Mouse (Mus musculus): ENCODE data around the gene Pcp4. TPM values are rescaled to one million over a fixed set of nuclear protein-coding genes. Genes with fewer than 3 reads are reported as not detected.

The Pcp4 gene
- polyA plus RNA-seq, 1 experiment = not detected

GRCm38 (mm10) chr16:96559796-96560195, 92.4 kb downstream of the Pcp4 start:
- H3K4me1 ChIP-seq (ENCODE audit: control insufficient read depth, insufficient read depth, low read length) = no peaks in the 10 kb centered on the region
- H3K4me3 ChIP-seq (ENCODE audit: control insufficient read depth, low read depth, low read length) = no peak overlapping the region
- H3K27me3 ChIP-seq (ENCODE audit: control insufficient read depth, insufficient read depth, low read length) = no peaks in the 10 kb centered on the region
- TF ChIP-seq POLR2A (IDR thresholded peaks at IDR 0.05; ENCODE audit: control insufficient read depth, low read depth, low read length) = no peak
- no peak for TF ChIP-seq CTCF (IDR thresholded peaks at IDR 0.05; ENCODE audit: control insufficient read depth, insufficient read depth, insufficient replicate concordance, low read depth, low read length)
- H3K36me3 ChIP-seq (ENCODE audit: control insufficient read depth, insufficient read depth, low read length) = no peaks in the 10 kb centered on the region
- H3K27ac ChIP-seq (ENCODE audit: control insufficient read depth, insufficient read depth, low read depth, low read length) = no peak overlapping the region

DNA sequence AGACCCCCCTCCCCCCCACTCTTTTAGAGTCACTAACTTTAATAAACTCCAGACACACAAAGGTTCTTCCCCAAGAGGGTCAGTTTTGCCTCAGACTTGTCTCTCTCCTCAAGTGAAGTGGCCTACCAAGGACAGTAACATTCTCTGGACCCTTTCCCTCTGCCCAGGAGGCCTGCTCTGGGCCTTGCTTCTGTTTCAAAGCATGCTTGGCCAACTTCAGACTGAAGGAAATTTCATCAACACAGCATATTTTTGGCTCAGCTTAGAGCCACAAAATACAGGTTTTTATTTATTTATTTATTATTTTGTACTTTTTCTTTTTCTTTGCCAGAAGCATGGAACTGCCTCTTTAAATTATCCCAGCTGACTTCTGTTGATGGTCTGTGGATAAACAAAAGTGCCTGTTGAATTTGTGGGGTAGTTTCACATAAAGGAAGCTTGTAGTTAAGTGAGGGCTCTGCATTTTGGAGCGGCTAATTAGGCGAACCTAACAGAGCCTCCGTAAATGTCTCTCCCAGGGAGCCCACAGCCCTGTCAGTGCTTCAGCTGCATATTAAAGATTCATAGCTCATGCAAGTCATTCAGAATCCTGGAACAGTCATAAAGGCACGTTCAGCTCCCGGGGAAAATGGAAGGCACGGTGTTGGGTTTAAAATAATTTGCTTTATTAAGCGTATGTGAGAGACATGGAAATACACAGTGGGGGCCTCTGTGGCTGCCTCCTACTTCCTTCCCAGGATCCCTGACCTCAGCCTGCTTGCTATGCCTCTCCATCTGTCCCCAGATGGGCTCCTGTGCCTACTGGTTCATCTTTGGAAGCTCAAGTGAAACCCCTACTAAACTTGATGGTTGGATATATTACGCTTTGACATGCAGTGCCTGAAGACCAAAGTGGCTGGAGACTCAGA, 96.2 kb downstream of the Pcp4 start:
- no peaks in the 10 kb centered on the region for H3K4me1 ChIP-seq (ENCODE audit: control insufficient read depth, insufficient read depth, low read length)
- H3K27me3 ChIP-seq (ENCODE audit: control insufficient read depth, insufficient read depth, low read length) = no peaks in the 10 kb centered on the region
- H3K4me3 ChIP-seq (ENCODE audit: control insufficient read depth, low read depth, low read length) = no peak overlapping the region
- no peaks in the 10 kb centered on the region for H3K36me3 ChIP-seq (ENCODE audit: control insufficient read depth, insufficient read depth, low read length)
- H3K27ac ChIP-seq (ENCODE audit: control insufficient read depth, insufficient read depth, low read depth, low read length) = no peak overlapping the region
- no peak for TF ChIP-seq POLR2A (IDR thresholded peaks at IDR 0.05; ENCODE audit: control insufficient read depth, low read depth, low read length)
- TF ChIP-seq CTCF (IDR thresholded peaks at IDR 0.05; ENCODE audit: control insufficient read depth, insufficient read depth, insufficient replicate concordance, low read depth, low read length) = no peak

DNA sequence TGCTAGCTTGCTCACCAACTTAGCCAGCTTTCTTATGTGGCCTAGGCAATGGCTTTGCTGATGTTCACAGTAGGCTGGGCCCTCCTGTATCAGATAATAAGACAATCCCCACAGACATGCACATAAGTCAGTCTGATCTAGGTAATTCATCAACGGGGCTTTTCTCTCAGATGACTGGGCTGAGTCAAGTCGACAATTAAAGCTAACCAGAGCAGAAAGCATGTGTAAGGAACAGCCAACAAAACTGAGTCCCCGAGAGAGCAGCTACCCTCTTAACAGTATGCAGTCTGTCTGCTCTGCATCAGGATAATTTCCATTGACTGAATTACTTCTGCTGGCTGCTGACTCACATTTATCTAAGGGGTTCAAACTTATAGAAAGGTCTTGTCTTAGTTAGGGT, 100.0 kb downstream of the Pcp4 start:
- TF ChIP-seq POLR2A (IDR thresholded peaks at IDR 0.05; ENCODE audit: control insufficient read depth, low read depth, low read length) (no peak), CTCF (IDR thresholded peaks at IDR 0.05; ENCODE audit: control insufficient read depth, insufficient read depth, insufficient replicate concordance, low read depth, low read length) (no peak)
- Histone ChIP-seq H3K4me1 (ENCODE audit: control insufficient read depth, insufficient read depth, low read length) (no peaks in the 10 kb centered on the region), H3K27me3 (ENCODE audit: control insufficient read depth, insufficient read depth, low read length) (no peaks in the 10 kb centered on the region), H3K36me3 (ENCODE audit: control insufficient read depth, insufficient read depth, low read length) (no peaks in the 10 kb centered on the region), H3K27ac (ENCODE audit: control insufficient read depth, insufficient read depth, low read depth, low read length) (no peak overlapping the region), H3K4me3 (ENCODE audit: control insufficient read depth, low read depth, low read length) (no peak overlapping the region)

Other genes with a start within 250 kb of the Pcp4 start
- not detected in 2 replicates for gene B3galt5, start 231.8 kb upstream of the Pcp4 start, polyA plus RNA-seq (2012; rRNA removed)
- not detected in 2 replicates for gene Itgb2l, start 24.0 kb upstream of the Pcp4 start, polyA plus RNA-seq (2012; rRNA removed)

Data from testis, adult 2 months (tissue).